Mouse (Mus musculus) spleen, postnatal 10 days (tissue): ENCODE results near the gene Mgst2.
A peak's percentile ranks its signal among the peaks of the same experiment; 100 is the strongest.

Source experiments
- DNase-seq, 2 experiments: peaks; one replicate each; pipeline ENCODE4 v3.0.0; 2021 to 2022; ENCODE audit warnings: low spot score in 2 of 2

Mgst2 gene

GRCm38 (mm10) chr3:51654303-51655055, 5.7 kb upstream of the Mgst2 start:
- DNase-seq, result peak in 1 of 2 experiments; percentile 38

- no peak for DNase-seq
Observed at GRCm38 (mm10) chr3:51659415-51659814, 745 bp upstream of the Mgst2 start.

DNA sequence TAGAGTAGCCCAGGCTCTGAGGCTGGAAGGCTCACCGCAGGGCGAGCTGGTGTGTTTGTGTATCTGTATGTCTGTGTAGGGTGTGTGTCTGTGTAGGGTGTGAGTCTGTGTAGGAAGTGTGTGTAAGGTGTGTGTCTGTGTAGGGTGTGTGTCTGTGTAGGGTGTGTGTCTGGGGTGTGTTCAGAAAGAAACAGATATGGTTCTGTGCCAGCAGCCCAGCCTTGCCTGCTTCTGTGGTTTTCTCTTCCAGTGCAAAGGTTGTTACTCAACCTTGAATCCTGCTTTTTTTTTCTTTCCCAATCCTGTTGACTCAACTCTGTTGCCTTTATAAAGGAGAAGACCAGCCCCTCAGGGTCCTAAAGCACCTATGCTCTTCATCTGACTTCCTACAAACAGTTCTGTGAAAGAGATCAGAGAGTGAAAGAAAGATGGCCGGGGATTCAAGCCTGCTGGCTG, 689 bp downstream of the Mgst2 start:
- DNase-seq, result no peak

GRCm38 (mm10) chr3:51661376-51661775, 1.2 kb downstream of the Mgst2 start:
- peak in 1 of 2 experiments; percentile 28 for DNase-seq

GRCm38 (mm10) chr3:51661880-51662550, 1.9 kb downstream of the Mgst2 start:
- peak in 1 of 2 experiments; percentile 26 for DNase-seq

DNA sequence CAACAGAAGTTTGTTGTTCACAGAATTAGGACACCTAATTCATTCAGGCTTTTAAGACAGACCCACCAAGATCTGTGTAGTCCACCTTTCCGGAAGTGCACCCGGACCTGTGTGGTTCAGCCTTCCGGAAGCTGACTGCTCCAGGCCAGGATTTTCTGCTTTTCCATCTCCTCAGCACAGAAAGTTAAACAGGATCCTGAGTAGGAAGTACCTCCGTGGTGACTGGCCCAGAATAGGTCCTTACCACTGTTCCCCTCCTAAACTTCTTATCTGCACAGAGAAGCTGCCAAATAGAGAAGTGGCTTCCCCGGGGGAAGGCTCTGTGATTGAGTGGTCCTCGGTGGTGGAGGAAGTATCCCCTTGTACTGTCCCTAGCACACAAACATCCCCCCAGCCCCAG, 2.4 kb downstream of the Mgst2 start:
- DNase-seq, result peak in 1 of 2 experiments; percentile 36

GRCm38 (mm10) chr3:51668607-51669006, 8.4 kb downstream of the Mgst2 start:
- no peak for DNase-seq

GRCm38 (mm10) chr3:51670414-51671070, 10.4 kb downstream of the Mgst2 start:
- DNase-seq, result peak in 1 of 2 experiments; percentile 44

GRCm38 (mm10) chr3:51671071-51671469, 10.9 kb downstream of the Mgst2 start:
- DNase-seq, result no peak

DNA sequence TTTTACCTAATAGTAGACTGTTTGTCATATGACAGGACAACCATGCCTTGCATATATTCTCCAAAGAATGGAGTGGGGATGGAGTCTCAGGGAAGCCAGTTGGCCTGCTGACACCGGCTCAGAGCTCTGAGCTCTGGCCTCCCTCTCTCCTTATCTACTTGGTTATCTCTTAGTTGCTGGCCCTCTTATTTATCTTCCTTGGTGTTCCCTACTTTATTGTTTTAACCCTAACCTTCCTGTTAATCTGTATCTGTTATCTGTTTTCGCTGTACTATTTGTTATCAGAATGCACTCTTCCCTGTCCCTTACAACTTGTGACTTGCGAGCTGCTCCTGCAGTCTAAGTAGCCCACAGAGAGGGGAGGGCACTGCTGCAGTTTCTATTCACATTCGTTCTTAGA, 12.5 kb downstream of the Mgst2 start:
- no peak for DNase-seq

DNA sequence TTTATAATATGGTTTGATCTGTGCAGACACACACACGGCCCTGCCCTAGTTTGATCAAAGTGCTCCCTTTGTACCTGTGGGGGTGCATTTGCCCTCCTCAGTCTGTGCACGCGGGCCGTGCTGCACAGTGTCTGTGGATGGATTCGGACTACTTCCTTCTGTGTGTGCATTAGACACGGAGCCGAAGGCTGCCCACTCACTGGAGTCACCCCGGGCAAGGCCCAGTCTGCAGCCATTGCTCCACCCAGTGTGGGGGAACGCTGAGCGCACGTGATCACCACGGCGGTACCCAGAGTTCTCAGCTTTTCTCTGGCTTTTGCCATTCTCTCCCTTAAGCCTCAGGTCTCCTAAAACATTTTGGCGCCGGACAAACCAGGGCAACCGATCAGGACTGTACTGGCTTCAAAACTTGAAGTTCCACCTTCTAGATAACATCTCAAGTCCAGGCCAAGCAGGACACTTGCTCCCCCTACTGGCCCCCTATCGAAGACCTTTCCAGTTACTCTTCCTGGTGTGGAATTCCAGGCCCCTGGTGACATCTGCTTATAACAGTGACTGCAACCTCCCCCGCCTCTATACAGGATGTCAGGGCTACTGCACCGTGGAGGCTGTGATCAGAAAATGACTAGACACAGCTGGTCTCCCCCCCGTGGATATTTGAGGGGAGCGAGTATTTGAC, 13.4 kb downstream of the Mgst2 start:
- peak in 1 of 2 experiments; percentile 57 for DNase-seq

- no peak for DNase-seq
Observed at GRCm38 (mm10) chr3:51674963-51675362, 14.8 kb downstream of the Mgst2 start.

GRCm38 (mm10) chr3:51685539-51685938, 25.4 kb downstream of the Mgst2 start:
- no peak for DNase-seq

DNA sequence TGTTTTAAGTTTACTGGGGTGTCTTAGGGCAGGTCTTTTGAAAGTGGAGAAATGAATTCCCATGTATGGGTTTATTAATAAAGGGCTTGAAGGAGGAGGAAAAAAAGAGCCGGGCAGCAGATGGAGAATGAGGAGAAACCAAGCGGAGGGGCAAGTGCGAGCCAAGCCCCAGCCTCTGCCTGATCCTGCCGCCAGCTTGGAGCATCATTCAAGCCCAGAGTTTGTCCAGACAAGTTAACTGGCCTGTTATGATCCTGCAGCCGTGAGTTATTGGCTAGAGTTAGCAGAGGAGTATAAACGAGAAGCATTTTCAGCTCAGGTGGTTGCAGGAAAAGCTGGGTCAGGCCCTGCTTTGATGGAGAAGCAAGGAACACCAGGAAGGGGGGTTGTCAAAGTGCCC, 26.2 kb downstream of the Mgst2 start:
- no peak for DNase-seq

GRCm38 (mm10) chr3:51686791-51687190, 26.6 kb downstream of the Mgst2 start:
- DNase-seq, result no peak

GRCm38 (mm10) chr3:51688725-51689124, 28.6 kb downstream of the Mgst2 start:
- peak in 1 of 2 experiments; percentile 44 for DNase-seq

DNA sequence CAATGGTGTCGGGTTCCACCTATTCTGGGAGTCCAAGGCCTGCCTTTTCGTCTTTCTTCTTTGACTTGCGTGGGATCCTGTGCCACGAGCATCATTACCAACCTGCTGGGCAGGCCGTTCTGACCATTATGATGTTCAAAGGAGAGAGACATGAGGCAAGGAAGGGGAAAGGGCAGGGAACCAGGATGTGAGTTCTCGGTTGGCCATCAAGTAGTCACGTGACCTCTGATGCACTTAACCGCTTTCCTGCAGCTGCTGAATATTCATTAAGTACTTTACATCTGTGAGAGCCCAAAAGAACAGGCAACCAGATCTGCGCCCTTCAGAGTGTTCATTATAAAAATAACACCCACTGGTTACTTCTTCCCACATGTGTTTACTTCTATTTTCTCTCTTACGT, 33.0 kb downstream of the Mgst2 start:
- no peak for DNase-seq

GRCm38 (mm10) chr3:51694576-51694975, 34.4 kb downstream of the Mgst2 start:
- no peak for DNase-seq

DNA sequence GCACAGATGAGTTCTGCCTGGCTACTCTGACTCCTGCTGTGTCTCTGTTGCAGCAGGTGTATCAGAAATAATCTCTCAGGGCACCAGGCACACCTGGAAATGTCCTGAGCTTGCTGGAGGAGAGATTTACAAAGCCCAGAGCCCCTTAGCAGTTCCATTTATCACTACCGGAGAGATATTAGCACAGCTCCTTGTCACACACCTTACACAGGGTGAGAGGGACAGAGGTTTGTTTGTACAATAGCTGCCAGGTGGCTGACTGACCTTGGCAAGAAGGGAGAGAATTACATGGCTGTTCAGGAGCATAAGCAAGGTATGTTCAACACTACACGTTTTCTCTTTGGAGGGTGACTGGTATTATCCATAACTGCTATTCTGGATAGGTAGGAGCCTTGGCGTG, 35.6 kb downstream of the Mgst2 start:
- no peak for DNase-seq

DNA sequence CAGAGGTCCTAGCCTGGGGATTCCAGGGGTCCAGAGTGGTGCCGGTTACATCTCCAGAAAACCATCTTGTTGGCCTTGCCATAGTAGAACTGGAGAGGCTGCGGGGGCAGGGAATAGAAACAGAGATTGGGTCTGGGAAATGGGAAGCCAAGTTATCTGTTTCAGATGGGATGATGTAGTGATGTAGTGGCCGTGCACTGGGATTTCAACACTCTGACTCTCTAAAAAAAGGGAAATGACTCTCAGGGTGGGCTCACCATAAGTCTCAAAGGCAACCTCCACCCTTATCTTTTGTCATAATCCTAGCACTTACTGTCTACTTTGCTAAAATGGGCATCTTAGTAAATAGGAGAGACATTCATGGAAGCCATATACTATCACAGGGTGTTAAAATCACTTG, 37.8 kb downstream of the Mgst2 start:
- DNase-seq, result no peak

DNA sequence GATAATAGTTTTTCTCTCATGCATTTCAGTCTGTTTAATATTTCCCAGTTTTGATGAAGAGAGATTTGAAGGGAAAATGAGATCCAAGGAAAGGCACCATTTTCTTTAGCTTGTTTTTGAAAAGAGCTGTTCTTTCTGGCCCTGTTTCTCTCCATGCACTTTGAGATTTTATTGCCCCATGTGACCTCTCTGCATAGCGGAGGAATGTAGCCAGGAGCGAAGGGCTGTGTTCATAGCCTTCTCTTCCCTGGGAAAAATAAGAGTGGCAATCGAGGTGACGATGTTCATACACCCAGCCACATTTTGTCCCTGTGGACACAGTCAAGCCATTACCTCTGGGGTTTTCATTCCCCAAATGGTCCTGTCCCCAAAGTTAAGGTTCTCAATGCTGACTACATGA, 40.0 kb downstream of the Mgst2 start:
- no peak for DNase-seq

DNA sequence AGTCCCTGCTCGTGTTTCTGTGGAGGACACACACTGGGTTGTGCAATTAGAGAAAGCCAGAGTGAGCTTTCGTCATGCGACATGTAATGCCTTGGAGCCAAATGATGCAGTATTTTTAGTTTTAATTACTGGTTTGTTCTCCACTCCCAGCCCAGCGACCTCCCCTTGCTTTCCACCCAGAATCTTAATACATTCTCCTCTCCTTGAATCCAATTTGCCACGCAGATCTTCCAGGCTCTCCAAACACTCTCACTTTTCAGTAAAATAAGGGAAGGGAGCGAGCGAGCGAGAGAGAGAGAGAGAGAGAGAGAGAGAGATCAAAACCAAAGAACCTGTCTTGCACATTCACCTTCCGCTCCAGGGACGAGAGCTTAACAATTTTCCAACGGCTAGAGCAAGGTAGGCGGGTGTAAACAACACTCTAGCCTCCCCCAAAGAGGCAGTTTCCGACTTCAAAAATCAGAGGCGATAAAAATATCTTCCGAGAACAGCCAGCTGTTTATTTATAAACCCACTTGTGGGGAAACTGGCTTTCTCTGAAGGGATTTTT, 40.6 kb downstream of the Mgst2 start:
- DNase-seq, result no peak
